Mouse (Mus musculus): ENCODE measurements at regions not wholly inside any gene's neighbourhood (a gene's known extent, or its start where the extent isn't known, plus 50 kb on each side); places are given as distances from the start of the nearest gene placed in this dataset.
A peak's percentile ranks its signal among the peaks of the same experiment; 100 is the strongest.

- ATAC-seq (ENCODE audit: low TSS enrichment), result no peak
Measured at GRCm38 (mm10) chr8:127753793-127754565, 604.4 kb upstream of the Nrp1 start.

- no peak for ATAC-seq (ENCODE audit: low TSS enrichment)
Measured at GRCm38 (mm10) chr8:127757396-127757795, 601.0 kb upstream of the Nrp1 start.

GRCm38 (mm10) chr8:127759906-127760305 lies 598.5 kb upstream of the Nrp1 start:
- no peak for ATAC-seq (ENCODE audit: low TSS enrichment)

- ATAC-seq (ENCODE audit: low TSS enrichment), result no peak
Measured at GRCm38 (mm10) chr8:127765199-127765598, 593.2 kb upstream of the Nrp1 start.

- ATAC-seq (ENCODE audit: low TSS enrichment), result no peak
Measured at GRCm38 (mm10) chr8:127768311-127768710, 590.1 kb upstream of the Nrp1 start.

- ATAC-seq (ENCODE audit: low TSS enrichment), result no peak
Measured at GRCm38 (mm10) chr8:127769651-127770050, 588.8 kb upstream of the Nrp1 start.

- ATAC-seq (ENCODE audit: low TSS enrichment), result no peak
Measured at GRCm38 (mm10) chr8:127771781-127772180, 586.6 kb upstream of the Nrp1 start.

GRCm38 (mm10) chr8:127772415-127772814 lies 586.0 kb upstream of the Nrp1 start:
- ATAC-seq (ENCODE audit: low TSS enrichment), result no peak

- no peak for ATAC-seq (ENCODE audit: low TSS enrichment)
Measured at GRCm38 (mm10) chr8:127772917-127773316, 585.5 kb upstream of the Nrp1 start.

GRCm38 (mm10) chr8:127774642-127775041 lies 583.8 kb upstream of the Nrp1 start:
- ATAC-seq (ENCODE audit: low TSS enrichment), result peak; percentile 90

GRCm38 (mm10) chr8:127775160-127775559 lies 583.2 kb upstream of the Nrp1 start:
- no peak for ATAC-seq (ENCODE audit: low TSS enrichment)

- ATAC-seq (ENCODE audit: low TSS enrichment), result peak; percentile 42
Measured at GRCm38 (mm10) chr8:127775747-127776146, 582.7 kb upstream of the Nrp1 start.

GRCm38 (mm10) chr8:127778352-127779020 lies 579.9 kb upstream of the Nrp1 start:
- ATAC-seq (ENCODE audit: low TSS enrichment), result no peak

GRCm38 (mm10) chr8:127779021-127779689 lies 579.2 kb upstream of the Nrp1 start:
- no peak for ATAC-seq (ENCODE audit: low TSS enrichment)

- no peak for ATAC-seq (ENCODE audit: low TSS enrichment)
Measured at GRCm38 (mm10) chr8:127780596-127780995, 577.8 kb upstream of the Nrp1 start.

GRCm38 (mm10) chr8:127781011-127781410 lies 577.4 kb upstream of the Nrp1 start:
- no peak for ATAC-seq (ENCODE audit: low TSS enrichment)

- no peak for ATAC-seq (ENCODE audit: low TSS enrichment)
Measured at GRCm38 (mm10) chr8:127792611-127793010, 565.8 kb upstream of the Nrp1 start.

GRCm38 (mm10) chr8:127799849-127800471 lies 558.4 kb upstream of the Nrp1 start:
- no peak for ATAC-seq (ENCODE audit: low TSS enrichment)

GRCm38 (mm10) chr8:127802136-127802535 lies 556.3 kb upstream of the Nrp1 start:
- ATAC-seq (ENCODE audit: low TSS enrichment), result no peak

- peak; percentile 64; the same call in 1 of the 2 replicates for ATAC-seq (ENCODE audit: low TSS enrichment)
Measured at GRCm38 (mm10) chr8:127802661-127803333, 555.6 kb upstream of the Nrp1 start.
